14 mouse cellular contexts compared by ENCODE assay signal in genomic region chr12:62892851-62893632, GRCm38 (mm10).
A peak's percentile ranks its signal among the peaks of the same experiment; 100 is the strongest.
DNase-seq lines count a peak whose midpoint lies in the region; ATAC-seq and TF ChIP-seq lines count a peak whose summit lies in the region.
"Had no signal": no experiment of that assay in that cellular context is flagged by ENCODE, and none has a peak within 500 bp of the region (broad histone marks: within the 10 kb centered on the region; RNA-seq: fewer than 3 reads in every experiment).

No protein-coding gene starts in this region.

- H3K4me1 ChIP-seq in hindbrain, postnatal 0 days (ENCODE audit: insufficient read depth, low read length) = no peaks in the 10 kb centered on the region
- H3K4me1 ChIP-seq in hindbrain, embryonic 10.5 days (replicated peaks) = no peaks in the 10 kb centered on the region
- H3K4me1 ChIP-seq in testis, adult 2 months (ENCODE audit: control insufficient read depth, insufficient read depth, low read length) = no peaks in the 10 kb centered on the region
- no peaks in the 10 kb centered on the region for H3K4me1 ChIP-seq in bone marrow, adult 2 months (ENCODE audit: control insufficient read depth, insufficient read depth, low read length)
- H3K4me1 ChIP-seq: embryonic facial prominence, embryonic 15.5 days; limb, embryonic 15.5 days; megakaryocyte, embryonic 14.5 days had no signal

- H3K27ac ChIP-seq in hindbrain, postnatal 0 days = no peak overlapping the region
- no peak overlapping the region for H3K27ac ChIP-seq in hindbrain, embryonic 10.5 days
- H3K27ac ChIP-seq in testis, adult 2 months (ENCODE audit: control insufficient read depth, insufficient read depth, low read depth, low read length) = no peak overlapping the region
- no peak overlapping the region for H3K27ac ChIP-seq in bone marrow, adult 2 months (ENCODE audit: control insufficient read depth, insufficient read depth, low read depth, low read length, poor library complexity)
- H3K27ac ChIP-seq: embryonic facial prominence, embryonic 15.5 days; limb, embryonic 15.5 days had no signal

- intact Hi-C loops in left cerebral cortex, postnatal 14 days (cut with DNase I) = no loop called here

- ATAC-seq in hindbrain, postnatal 0 days = no peak
- ATAC-seq in inflammation-experienced regulatory T-cells, adult 6 months = no peak
- ATAC-seq: hindbrain, embryonic 16.5 days had no signal

- no peak overlapping the region for H3K9ac ChIP-seq in hindbrain, postnatal 0 days (replicated peaks; ENCODE audit: low read length)
- H3K9ac ChIP-seq: embryonic facial prominence, embryonic 15.5 days; limb, embryonic 15.5 days had no signal

- H3K4me3 ChIP-seq in hindbrain, postnatal 0 days (ENCODE audit: low read length) = no peak overlapping the region
- no peak overlapping the region for H3K4me3 ChIP-seq in hindbrain, embryonic 10.5 days
- no peak overlapping the region for H3K4me3 ChIP-seq in testis, adult 2 months (ENCODE audit: control insufficient read depth, low read depth, low read length)
- no peak overlapping the region for H3K4me3 ChIP-seq in bone marrow, adult 2 months (replicated peaks; ENCODE audit: control insufficient read depth, low read depth, low read length)
- H3K4me3 ChIP-seq: embryonic facial prominence, embryonic 15.5 days; limb, embryonic 15.5 days; megakaryocyte, embryonic 14.5 days had no signal

- no peak overlapping the region for H3K4me2 ChIP-seq in hindbrain, postnatal 0 days (ENCODE audit: low read depth, low read length)
- H3K4me2 ChIP-seq: embryonic facial prominence, embryonic 15.5 days; heart, embryonic 11.5 days; limb, embryonic 15.5 days had no signal

- 80% methylated on average over 9 of the region's 9 CpGs for WGBS in hindbrain, postnatal 0 days
- 83% methylated on average over 9 of the region's 9 CpGs for WGBS in hindbrain, embryonic 10.5 days
- WGBS in bone marrow, adult 2 months = 72% methylated on average over 9 of the region's 9 CpGs

- peak; percentile 4; the same call in 1 of the 2 replicates for TF ChIP-seq CTCF in hindbrain, postnatal 0 days (IDR thresholded peaks at IDR 0.05; ENCODE audit: low read depth)
- TF ChIP-seq CTCF in testis, adult 2 months (IDR thresholded peaks at IDR 0.05; ENCODE audit: control insufficient read depth, insufficient read depth, insufficient replicate concordance, low read depth, low read length) = peak; percentile 68; the same call in 1 of the 2 replicates
- 0 out of 2 replicates have a peak, but pooled peaks have one; percentile 15 for TF ChIP-seq CTCF in bone marrow, adult 2 months (IDR thresholded peaks at IDR 0.05; ENCODE audit: control insufficient read depth, insufficient read depth, low read length)

- H3K36me3 ChIP-seq in hindbrain, postnatal 0 days (ENCODE audit: insufficient read depth, low read length) = no peaks in the 10 kb centered on the region
- H3K36me3 ChIP-seq in hindbrain, embryonic 10.5 days = no peaks in the 10 kb centered on the region
- no peaks in the 10 kb centered on the region for H3K36me3 ChIP-seq in testis, adult 2 months (ENCODE audit: control insufficient read depth, insufficient read depth, low read length)
- H3K36me3 ChIP-seq: embryonic facial prominence, embryonic 15.5 days; limb, embryonic 15.5 days had no signal

- H3K27me3 ChIP-seq in hindbrain, postnatal 0 days (ENCODE audit: insufficient read depth, low read length) = no peaks in the 10 kb centered on the region
- no peaks in the 10 kb centered on the region for H3K27me3 ChIP-seq in hindbrain, embryonic 10.5 days (ENCODE audit: insufficient read depth, poor library complexity, severe bottlenecking)
- H3K27me3 ChIP-seq in testis, adult 2 months (ENCODE audit: control insufficient read depth, insufficient read depth, low read length) = no peaks in the 10 kb centered on the region
- H3K27me3 ChIP-seq: embryonic facial prominence, embryonic 15.5 days; limb, embryonic 15.5 days; megakaryocyte, embryonic 14.5 days had no signal

- no peak for TF ChIP-seq POLR2A in testis, adult 2 months (IDR thresholded peaks at IDR 0.05; ENCODE audit: control insufficient read depth, low read depth, low read length)
- no peak for TF ChIP-seq POLR2A in bone marrow, adult 2 months (IDR thresholded peaks at IDR 0.05; ENCODE audit: borderline replicate concordance, control insufficient read depth, low read depth, low read length)

- DNase-seq in hindbrain, postnatal 0 days (ENCODE audit: low spot score) = no peak
- no peak for DNase-seq in hindbrain, embryonic 10.5 days (ENCODE audit: low spot score)
- DNase-seq in testis, postnatal 10 days (ENCODE audit: low spot score) = no peak
- no peak for DNase-seq in left cerebral cortex, postnatal 14 days (ENCODE audit: low spot score in 2 of 2)
- DNase-seq in frontal cortex, postnatal 36 days (ENCODE audit: low spot score in 2 of 2) = no peak
- DNase-seq: cerebellum, adult 11-12 months had no signal

- H3K9me3 ChIP-seq in hindbrain, postnatal 0 days (ENCODE audit: low read length) = no peaks in the 10 kb centered on the region
- H3K9me3 ChIP-seq in hindbrain, embryonic 10.5 days = 0 out of 2 replicates have a peak, but pooled peaks cover 3% of the 10 kb centered on the region
- H3K9me3 ChIP-seq: embryonic facial prominence, embryonic 15.5 days; limb, embryonic 15.5 days had no signal

Comparison
In these comparisons a context has a peak if more than half of its experiments do, and no peak if none do; other contexts are left out.
1. CTCF ChIP-seq: peak in every context shown above with its lines; median percentile 68 in testis, adult 2 months; 15 in bone marrow, adult 2 months; 4 in hindbrain, postnatal 0 days.